Mouse (Mus musculus): Measurements from ENCODE around the gene Syngap1.

DNA sequence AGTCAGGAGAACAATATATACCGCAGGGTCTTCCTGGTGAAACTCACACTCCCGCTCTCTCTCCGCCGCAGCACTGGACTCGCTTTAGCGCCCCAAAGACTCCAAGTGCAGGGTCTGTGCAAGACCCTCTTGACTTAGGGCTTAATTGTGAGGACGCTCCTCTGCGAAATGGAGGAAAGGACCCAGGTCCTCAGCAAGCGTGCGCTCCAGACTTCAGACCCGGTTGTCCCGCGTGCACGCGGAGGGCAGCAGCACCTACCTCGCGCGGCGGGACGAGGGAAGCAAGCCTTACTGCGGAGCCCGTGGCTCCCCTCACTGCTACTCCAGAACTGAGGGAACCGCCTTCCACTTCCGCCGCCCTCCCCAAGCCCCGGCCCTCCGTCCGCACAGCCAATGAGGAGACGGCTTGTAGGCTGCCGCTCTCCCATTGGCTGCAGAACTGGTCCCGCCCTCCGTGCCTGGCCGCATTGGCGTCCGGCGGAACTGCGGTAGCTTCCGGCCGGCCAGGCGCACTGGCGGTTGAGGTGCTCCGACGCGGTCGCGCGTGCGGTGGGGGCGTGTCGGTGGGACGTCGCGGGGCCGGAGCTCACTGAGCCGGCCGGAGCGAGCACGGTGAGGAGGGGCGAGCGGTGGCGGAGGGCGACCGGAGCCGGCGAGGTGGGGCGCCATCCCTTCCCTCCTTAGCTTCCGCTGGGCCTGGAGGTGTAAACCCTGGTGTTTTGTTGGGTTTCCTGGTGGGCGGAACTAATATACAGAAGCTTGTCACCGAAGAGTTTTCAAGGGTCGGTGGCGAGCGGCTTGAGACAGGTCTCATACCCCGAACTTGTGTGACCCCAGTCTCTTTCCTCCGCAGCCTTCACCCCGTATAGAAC lies 31.9 kb downstream of the Syngap1 start, which contains the start of gene Zbtb9:
- TF ChIP-seq CTCF (IDR thresholded peaks at IDR 0.05; ENCODE audit: low read depth) (no peak), EP300 (optimal IDR thresholded peaks at IDR 0.05) (no peak)
